Mouse (Mus musculus) neural tube, embryonic 14.5 days (tissue): ENCODE results near the gene Clca3a1. TPM values are rescaled to one million over a fixed set of nuclear protein-coding genes. Genes with fewer than 3 reads are reported as not detected.
A peak's percentile ranks its signal among the peaks of the same experiment; 100 is the strongest.

ENCODE experiments used
- ATAC-seq: fragments of 200-750 bp; cut with Nextera tagmentation; 2 replicates; pipeline ENCODE4 v1.8.0; 2017; ENCODE audit warnings: low read depth, mild to moderate bottlenecking, moderate TSS enrichment, moderate library complexity
- H3K27ac ChIP-seq: fragments of 300-500 bp; sonication (generic); 2 replicates; pipeline ENCODE4 v1.5.1; 2014; ENCODE audit warnings: low read depth, mild to moderate bottlenecking, control low read depth, low read length, moderate library complexity, mixed read lengths
- H3K27me3 ChIP-seq: fragments of 300-500 bp; sonication (generic); 2 replicates; pipeline ENCODE4 v1.6.1; 2014; ENCODE audit warnings: low read length; ENCODE audit not compliant: control insufficient read depth, insufficient read depth
- H3K36me3 ChIP-seq: fragments of 300-500 bp; sonication (generic); 2 replicates; pipeline ENCODE4 v1.6.1; 2014; ENCODE audit warnings: low read length, mixed read lengths; ENCODE audit not compliant: control insufficient read depth, insufficient read depth
- H3K4me1 ChIP-seq: fragments of 300-500 bp; sonication (generic); 2 replicates; pipeline ENCODE4 v1.6.1; 2014; ENCODE audit warnings: low read length; ENCODE audit not compliant: control insufficient read depth, insufficient read depth
- H3K4me2 ChIP-seq: fragments of 300-500 bp; sonication (generic); 2 replicates; pipeline ENCODE4 v1.6.1; 2014; ENCODE audit warnings: mild to moderate bottlenecking, low read depth, low read length, control low read depth
- H3K4me3 ChIP-seq: fragments of 300-500 bp; sonication (generic); 2 replicates; pipeline ENCODE4 v1.5.1; 2014; ENCODE audit warnings: low read depth, low read length, control low read depth, mixed read lengths
- H3K9ac ChIP-seq: fragments of 300-500 bp; sonication (generic); replicated peaks from 2 replicates; pipeline ENCODE4 v1.6.1; 2014; ENCODE audit warnings: low read depth, mild to moderate bottlenecking, control low read depth, low read length, mixed read lengths
- H3K9me3 ChIP-seq: fragments of 300-500 bp; sonication (generic); 2 replicates; pipeline ENCODE4 v1.6.1; 2016; ENCODE audit warnings: low read length; ENCODE audit not compliant: control insufficient read depth
- WGBS: fragments of 180-500 bp; shearing (Covaris S2); extraction: QIAGEN DNeasy Blood & Tissue Kit; methylation state at CpG from one replicate; pipeline ENCODE4 v1.1.7; 2014; 5-methylcytosine and 5-hydroxymethylcytosine counted together
- polyA plus RNA-seq: library from polyadenylated mRNA; unstranded; fragments of >200 nt; fragmentation: Nextera tagmentation; extraction: Ambion mirVana; gene quantifications from 2 replicates; pipeline ENCODE4 v1.2.1, GENCODE M21; 2014

Clca3a1 gene
- polyA plus RNA-seq, 1 experiment from 2014 or later = 0.35 TPM

- no peak for ATAC-seq
- peaks cover 36% of the 10 kb centered on the region for H3K36me3 ChIP-seq
- H3K4me1 ChIP-seq = no peaks in the 10 kb centered on the region
- no peak overlapping the region for H3K27ac ChIP-seq
- 92% methylated on average over 10 of the region's 10 CpGs for WGBS
- no peak overlapping the region for H3K4me2 ChIP-seq
- no peak overlapping the region for H3K9ac ChIP-seq
- no peaks in the 10 kb centered on the region for H3K9me3 ChIP-seq
- no peaks in the 10 kb centered on the region for H3K27me3 ChIP-seq
- no peak overlapping the region for H3K4me3 ChIP-seq
Observed at GRCm38 (mm10) chr3:144694040-144694439, 66.7 kb downstream of the Clca3a1 start.

GRCm38 (mm10) chr3:144692052-144692451 is 68.7 kb downstream of the Clca3a1 start:
- Histone ChIP-seq H3K27me3 (no peaks in the 10 kb centered on the region), H3K4me2 (no peak overlapping the region), H3K9ac (no peak overlapping the region), H3K36me3 (peaks cover 35% of the 10 kb centered on the region), H3K27ac (no peak overlapping the region), H3K4me3 (no peak overlapping the region), H3K4me1 (no peaks in the 10 kb centered on the region), H3K9me3 (no peaks in the 10 kb centered on the region)
- no peak for ATAC-seq
- WGBS = 52% methylated on average over 3 of the region's 3 CpGs

GRCm38 (mm10) chr3:144689236-144689635 is 71.5 kb downstream of the Clca3a1 start:
- no peak overlapping the region for H3K4me3 ChIP-seq
- H3K27ac ChIP-seq = no peak overlapping the region
- H3K36me3 ChIP-seq = peaks cover 8% of the 10 kb centered on the region; the same call in 1 of the 2 replicates
- H3K27me3 ChIP-seq = no peaks in the 10 kb centered on the region
- 14% methylated on average over 11 of the region's 11 CpGs for WGBS
- no peak overlapping the region for H3K4me2 ChIP-seq
- ATAC-seq = peak; percentile 72; the same call in 1 of the 2 replicates
- H3K4me1 ChIP-seq = no peaks in the 10 kb centered on the region
- no peak overlapping the region for H3K9ac ChIP-seq
- no peaks in the 10 kb centered on the region for H3K9me3 ChIP-seq

GRCm38 (mm10) chr3:144688284-144688683 is 72.5 kb downstream of the Clca3a1 start:
- 79% methylated on average over 8 of the region's 8 CpGs for WGBS
- ATAC-seq = no peak
- no peak overlapping the region for H3K9ac ChIP-seq
- no peaks in the 10 kb centered on the region for H3K4me1 ChIP-seq
- H3K27me3 ChIP-seq = no peaks in the 10 kb centered on the region
- no peak overlapping the region for H3K4me3 ChIP-seq
- H3K9me3 ChIP-seq = no peaks in the 10 kb centered on the region
- H3K36me3 ChIP-seq = peaks cover 6% of the 10 kb centered on the region; the same call in 1 of the 2 replicates
- H3K4me2 ChIP-seq = no peak overlapping the region
- H3K27ac ChIP-seq = no peak overlapping the region

GRCm38 (mm10) chr3:144687618-144688017 is 73.2 kb downstream of the Clca3a1 start:
- H3K4me3 ChIP-seq = no peak overlapping the region
- H3K27me3 ChIP-seq = no peaks in the 10 kb centered on the region
- 89% methylated on average over 9 of the region's 9 CpGs for WGBS
- peaks cover 6% of the 10 kb centered on the region; the same call in 1 of the 2 replicates for H3K36me3 ChIP-seq
- no peak for ATAC-seq
- no peak overlapping the region for H3K4me2 ChIP-seq
- no peak overlapping the region for H3K27ac ChIP-seq
- no peak overlapping the region for H3K9ac ChIP-seq
- no peaks in the 10 kb centered on the region for H3K9me3 ChIP-seq
- H3K4me1 ChIP-seq = no peaks in the 10 kb centered on the region

GRCm38 (mm10) chr3:144686146-144686545 is 74.6 kb downstream of the Clca3a1 start:
- Histone ChIP-seq H3K27me3 (no peaks in the 10 kb centered on the region), H3K9ac (no peak overlapping the region), H3K9me3 (no peaks in the 10 kb centered on the region), H3K36me3 (peaks cover 6% of the 10 kb centered on the region; the same call in 1 of the 2 replicates), H3K4me3 (no peak overlapping the region), H3K4me1 (no peaks in the 10 kb centered on the region), H3K4me2 (no peak overlapping the region), H3K27ac (no peak overlapping the region)
- 91% methylated on average over 5 of the region's 5 CpGs for WGBS
- peak; percentile 33; the same call in 1 of the 2 replicates for ATAC-seq

- no peaks in the 10 kb centered on the region for H3K4me1 ChIP-seq
- no peaks in the 10 kb centered on the region for H3K9me3 ChIP-seq
- no peak overlapping the region for H3K9ac ChIP-seq
- no peak overlapping the region for H3K4me2 ChIP-seq
- no peak overlapping the region for H3K4me3 ChIP-seq
- no peaks in the 10 kb centered on the region for H3K36me3 ChIP-seq
- ATAC-seq = no peak
- no peaks in the 10 kb centered on the region for H3K27me3 ChIP-seq
- 94% methylated on average over 12 of the region's 12 CpGs for WGBS
- H3K27ac ChIP-seq = no peak overlapping the region
Observed at GRCm38 (mm10) chr3:144683136-144683814, 77.5 kb downstream of the Clca3a1 start.

- WGBS = 85% methylated on average over 5 of the region's 5 CpGs
- Histone ChIP-seq H3K4me1 (no peaks in the 10 kb centered on the region), H3K4me3 (no peak overlapping the region), H3K9me3 (no peaks in the 10 kb centered on the region), H3K4me2 (no peak overlapping the region), H3K27ac (no peak overlapping the region), H3K36me3 (no peaks in the 10 kb centered on the region), H3K9ac (no peak overlapping the region), H3K27me3 (no peaks in the 10 kb centered on the region)
- ATAC-seq = no peak
Observed at GRCm38 (mm10) chr3:144681542-144681941, 79.2 kb downstream of the Clca3a1 start.

- no peak for ATAC-seq
- 92% methylated on average over 8 of the region's 8 CpGs for WGBS
- H3K9me3 ChIP-seq = no peaks in the 10 kb centered on the region
- no peaks in the 10 kb centered on the region for H3K27me3 ChIP-seq
- H3K36me3 ChIP-seq = no peaks in the 10 kb centered on the region
- no peaks in the 10 kb centered on the region for H3K4me1 ChIP-seq
- H3K9ac ChIP-seq = no peak overlapping the region
- H3K27ac ChIP-seq = no peak overlapping the region
- no peak overlapping the region for H3K4me3 ChIP-seq
- H3K4me2 ChIP-seq = no peak overlapping the region
Observed at GRCm38 (mm10) chr3:144679701-144680159, 81.0 kb downstream of the Clca3a1 start.
